Mouse (Mus musculus) midbrain, embryonic 10.5 days (tissue): Measurements from ENCODE around the gene Papss2. TPM values are rescaled to one million over a fixed set of nuclear protein-coding genes. Genes with fewer than 3 reads are reported as not detected.

Experiments
- DNase-seq: peaks from one replicate; pipeline ENCODE4 v3.0.0-alpha.2; 2017; ENCODE audit warnings: low spot score
- H3K27ac ChIP-seq: fragments of 300-500 bp; sonication (generic); replicated peaks from 2 replicates; pipeline ENCODE4 v1.5.1; 2016; ENCODE audit warnings: mild to moderate bottlenecking
- H3K27me3 ChIP-seq: fragments of 300-500 bp; sonication (generic); 2 replicates; pipeline ENCODE4 v1.6.1; 2016; ENCODE audit warnings: low read depth, mild to moderate bottlenecking; ENCODE audit not compliant: poor library complexity, severe bottlenecking
- H3K36me3 ChIP-seq: fragments of 300-500 bp; sonication (generic); 2 replicates; pipeline ENCODE4 v1.6.1; 2016; ENCODE audit warnings: mild to moderate bottlenecking, moderate library complexity
- H3K4me1 ChIP-seq: fragments of 300-500 bp; sonication (generic); 2 replicates; pipeline ENCODE4 v1.6.1; 2016
- H3K4me3 ChIP-seq: fragments of 300-500 bp; sonication (generic); 2 replicates; pipeline ENCODE4 v1.5.1; 2016; ENCODE audit warnings: mild to moderate bottlenecking, moderate library complexity
- H3K9me3 ChIP-seq: fragments of 300-500 bp; sonication (generic); replicated peaks from 2 replicates; pipeline ENCODE4 v1.6.1; 2016; ENCODE audit warnings: mild to moderate bottlenecking
- WGBS: fragments of 180-500 bp; shearing (Covaris S2); methylation state at CpG from one replicate; pipeline ENCODE4 v1.1.7; 2016; 5-methylcytosine and 5-hydroxymethylcytosine counted together
- polyA plus RNA-seq: library from polyadenylated mRNA; unstranded; fragments of >200 nt; fragmentation: Nextera tagmentation; extraction: Ambion mirVana; gene quantifications from 2 replicates; pipeline ENCODE4 v1.2.1, GENCODE M21; 2016

The Papss2 gene
- polyA plus RNA-seq, 1 experiment from 2014 or later, result 0.68 TPM

DNA sequence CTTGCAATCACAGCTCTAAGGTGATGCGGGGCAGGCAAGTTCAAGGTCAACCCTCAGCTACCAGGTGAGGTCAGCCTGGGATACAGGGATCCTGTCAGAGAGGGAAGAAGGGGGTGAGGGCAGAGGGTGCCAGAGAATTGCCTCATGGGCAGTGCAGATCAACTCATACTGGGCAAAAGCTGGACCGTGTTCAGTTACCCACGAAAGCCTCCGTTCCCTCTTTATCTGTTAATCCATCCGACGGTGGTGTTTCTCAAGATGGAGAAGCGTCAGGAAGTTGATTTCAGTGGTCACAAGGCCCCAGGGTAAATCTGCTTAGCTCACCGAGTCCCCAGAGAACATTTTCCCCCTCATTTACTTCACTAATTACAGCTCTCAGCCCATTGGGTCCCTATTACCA lies 8.5 kb downstream of the Papss2 start:
- 59% methylated on average over 8 of the region's 8 CpGs for WGBS
- Histone ChIP-seq H3K4me1 (peaks cover 9% of the 10 kb centered on the region), H3K36me3 (no peaks in the 10 kb centered on the region), H3K9me3 (no peaks in the 10 kb centered on the region), H3K27ac (no peak overlapping the region), H3K4me3 (no peak overlapping the region), H3K27me3 (no peaks in the 10 kb centered on the region)
- DNase-seq, result no peak

DNA sequence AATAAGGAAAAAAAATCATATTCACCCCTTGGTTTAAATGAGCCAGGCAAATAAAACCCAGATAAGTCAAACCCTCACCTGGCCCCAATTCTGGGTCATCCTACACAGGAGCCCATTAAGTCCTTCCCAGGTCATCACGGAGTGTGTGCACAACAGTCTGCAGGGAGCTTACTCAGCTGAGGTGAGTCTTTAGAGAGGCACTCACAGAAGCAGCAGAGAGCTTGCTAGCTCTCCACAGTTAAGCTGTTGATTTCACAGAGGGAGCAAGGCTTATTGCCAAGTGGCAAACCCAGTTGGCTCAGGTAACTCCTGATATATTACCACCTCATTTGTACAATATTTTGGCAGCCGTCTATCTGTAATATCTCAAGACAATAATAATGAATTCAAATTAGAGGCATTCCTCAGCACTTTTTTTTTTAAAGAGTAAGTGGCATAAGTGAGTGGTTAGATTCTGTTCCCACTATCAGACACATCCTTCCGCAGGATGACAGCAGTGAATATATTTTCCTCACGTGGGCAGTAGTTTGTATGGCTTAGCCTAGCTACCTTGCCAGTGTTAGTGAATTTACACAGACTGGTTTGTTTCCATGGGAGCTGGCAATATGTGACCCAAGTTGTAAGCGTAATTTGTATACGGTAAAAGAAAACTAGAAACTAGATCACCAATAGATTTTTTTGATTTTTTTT lies 9.1 kb downstream of the Papss2 start:
- 90% methylated on average over 6 of the region's 6 CpGs for WGBS
- H3K36me3 ChIP-seq, result no peaks in the 10 kb centered on the region
- H3K27me3 ChIP-seq, result no peaks in the 10 kb centered on the region
- no peaks in the 10 kb centered on the region for H3K9me3 ChIP-seq
- no peak for DNase-seq
- peaks cover 9% of the 10 kb centered on the region for H3K4me1 ChIP-seq
- H3K27ac ChIP-seq, result no peak overlapping the region
- H3K4me3 ChIP-seq, result no peak overlapping the region

DNA sequence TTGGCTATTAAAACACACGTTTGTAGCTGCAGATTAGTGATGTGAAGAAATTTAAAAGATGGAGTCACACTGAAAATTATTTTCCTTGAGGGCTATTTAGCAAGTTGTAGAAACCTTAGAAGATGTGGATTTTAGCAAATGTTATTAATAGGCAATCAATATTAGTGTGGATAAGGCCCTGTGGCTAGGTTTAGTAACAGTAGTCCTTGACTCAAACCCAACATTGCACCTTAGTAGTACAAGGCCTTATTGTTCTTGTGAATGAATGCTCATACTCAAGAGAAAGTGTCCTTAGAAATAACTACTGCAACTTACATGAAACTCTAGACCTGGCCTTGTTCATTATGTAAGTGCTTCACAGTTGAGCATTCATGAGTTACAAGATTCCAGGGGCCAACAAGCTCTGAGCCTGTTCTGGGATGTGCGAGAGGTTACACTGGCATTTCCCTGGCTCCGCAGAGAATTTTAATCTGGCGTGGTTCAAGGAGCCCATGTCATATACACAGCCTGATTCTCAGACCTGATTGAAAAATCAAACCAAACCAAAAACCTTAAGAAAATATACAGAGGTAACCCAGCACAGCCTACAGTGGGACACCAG lies 10.7 kb downstream of the Papss2 start:
- no peak overlapping the region for H3K27ac ChIP-seq
- H3K4me3 ChIP-seq, result no peak overlapping the region
- no peaks in the 10 kb centered on the region for H3K9me3 ChIP-seq
- H3K4me1 ChIP-seq, result peaks cover 6% of the 10 kb centered on the region
- no peaks in the 10 kb centered on the region for H3K27me3 ChIP-seq
- no peaks in the 10 kb centered on the region for H3K36me3 ChIP-seq
- no peak for DNase-seq
- 76% methylated on average over 4 of the region's 4 CpGs for WGBS

DNA sequence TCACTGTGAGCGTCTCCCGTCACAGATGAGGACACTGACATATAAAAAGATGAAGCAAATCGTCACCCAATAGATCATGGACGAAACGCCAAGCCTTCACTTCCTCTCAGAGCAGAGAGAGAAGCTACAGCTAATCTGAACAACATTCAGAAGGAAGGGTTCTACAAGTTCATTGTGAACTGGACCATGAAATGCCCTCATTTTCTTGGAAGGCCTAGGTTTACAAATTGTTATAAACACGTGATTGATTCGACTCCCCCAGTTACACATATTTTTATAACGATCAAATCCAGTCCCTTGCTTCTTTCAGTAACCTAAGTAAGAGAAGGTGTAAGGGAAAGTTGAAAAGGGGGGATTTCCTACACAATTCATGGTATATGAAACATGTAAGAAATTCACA lies 11.4 kb downstream of the Papss2 start:
- 93% methylated on average over 8 of the region's 8 CpGs for WGBS
- Histone ChIP-seq H3K27ac (no peak overlapping the region), H3K9me3 (no peaks in the 10 kb centered on the region), H3K4me3 (no peak overlapping the region), H3K27me3 (no peaks in the 10 kb centered on the region), H3K4me1 (0 out of 2 replicates have a peak, but pooled peaks cover 3% of the 10 kb centered on the region), H3K36me3 (no peaks in the 10 kb centered on the region)
- no peak for DNase-seq

DNA sequence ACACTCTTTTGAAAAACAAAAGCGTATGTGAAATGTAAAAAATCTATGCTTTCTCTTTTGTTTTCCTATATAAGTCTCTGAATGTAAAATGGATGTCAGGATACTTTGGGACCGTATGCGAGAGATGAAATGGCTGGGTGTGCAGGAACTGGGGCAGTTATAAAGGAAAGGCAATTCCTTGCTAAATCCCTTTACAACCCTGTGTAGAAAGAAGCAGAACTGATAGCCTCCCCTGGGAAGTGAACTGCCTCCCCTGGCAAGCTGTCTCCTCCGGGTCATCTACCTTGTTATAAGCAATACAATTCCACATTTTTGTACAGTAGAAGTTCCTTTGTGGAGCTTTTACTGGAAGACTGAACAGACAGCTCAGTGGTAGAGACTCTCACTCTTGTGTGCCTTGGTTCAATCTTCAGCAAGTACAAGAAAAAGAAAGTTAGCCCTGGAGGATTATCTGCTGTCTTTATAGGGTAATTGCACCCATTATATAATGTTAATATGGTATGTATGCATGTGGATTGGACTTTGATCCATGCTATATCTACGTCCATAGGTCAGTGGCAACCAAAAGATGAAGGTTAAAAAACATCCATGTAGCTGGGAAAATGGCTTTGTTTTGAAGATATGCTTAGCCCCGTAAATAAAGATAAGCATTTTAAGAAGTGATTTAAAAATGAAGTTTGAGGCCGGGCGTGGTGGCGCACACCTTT lies 15.9 kb downstream of the Papss2 start:
- H3K4me3 ChIP-seq, result no peak overlapping the region
- no peak for DNase-seq
- no peaks in the 10 kb centered on the region for H3K4me1 ChIP-seq
- 94% methylated on average over 9 of the region's 9 CpGs for WGBS
- H3K36me3 ChIP-seq, result no peaks in the 10 kb centered on the region
- H3K27me3 ChIP-seq, result no peaks in the 10 kb centered on the region
- H3K27ac ChIP-seq, result no peak overlapping the region
- H3K9me3 ChIP-seq, result no peaks in the 10 kb centered on the region

DNA sequence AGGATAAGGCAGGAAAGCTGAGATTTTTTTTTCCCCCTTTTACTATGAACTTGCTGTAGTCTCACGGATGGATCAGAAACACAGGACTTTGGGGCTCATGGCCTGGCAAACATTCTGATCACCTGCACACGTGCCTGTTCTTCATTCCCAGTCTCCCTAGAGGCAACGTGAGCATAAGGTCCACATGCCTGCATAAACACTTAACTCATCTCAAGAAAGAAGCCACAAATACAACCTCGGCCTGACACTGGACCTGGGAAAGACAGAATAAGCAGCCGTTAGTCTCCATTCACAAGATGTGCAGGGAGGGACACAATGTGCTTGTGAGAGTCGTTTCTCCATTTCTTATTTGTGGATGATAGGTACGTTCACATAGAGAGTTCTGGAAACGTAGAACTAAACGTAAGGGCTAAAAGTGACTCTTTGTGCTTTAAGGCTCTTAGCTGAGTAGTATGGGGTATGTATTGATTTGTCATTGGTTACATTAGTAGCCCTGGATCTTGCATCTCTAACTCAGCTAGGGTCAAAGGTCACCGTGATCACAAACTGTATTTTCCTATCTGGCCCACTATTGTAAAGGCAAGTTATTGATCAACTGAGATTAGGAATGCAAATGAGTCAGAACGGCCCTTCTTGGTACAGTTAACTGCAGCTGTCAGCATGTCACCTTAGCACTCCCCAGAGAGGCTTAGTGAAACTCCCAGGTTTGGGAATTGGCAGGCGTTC lies 18.6 kb downstream of the Papss2 start:
- WGBS, result 86% methylated on average over 12 of the region's 12 CpGs
- H3K27ac ChIP-seq, result no peak overlapping the region
- no peaks in the 10 kb centered on the region for H3K36me3 ChIP-seq
- no peak for DNase-seq
- H3K27me3 ChIP-seq, result no peaks in the 10 kb centered on the region
- no peak overlapping the region for H3K4me3 ChIP-seq
- no peaks in the 10 kb centered on the region for H3K9me3 ChIP-seq
- H3K4me1 ChIP-seq, result no peaks in the 10 kb centered on the region

DNA sequence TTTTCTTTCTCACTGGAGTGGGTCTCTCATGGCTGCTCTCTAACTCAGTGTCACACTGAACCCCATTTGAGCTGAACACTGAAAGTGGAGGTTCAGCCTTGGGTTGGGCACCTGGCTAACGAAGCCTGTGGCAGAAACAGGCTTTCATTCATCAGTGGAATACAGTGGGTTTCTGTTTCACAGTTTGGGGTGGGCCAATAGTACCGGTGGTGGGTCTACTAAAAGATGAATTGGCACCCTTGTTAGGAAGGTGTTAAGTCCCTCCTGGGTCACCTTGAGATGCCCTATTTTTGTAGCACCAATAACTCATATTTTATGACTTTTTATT lies 19.1 kb downstream of the Papss2 start:
- DNase-seq, result no peak
- H3K9me3 ChIP-seq, result no peaks in the 10 kb centered on the region
- no peak overlapping the region for H3K4me3 ChIP-seq
- H3K27me3 ChIP-seq, result no peaks in the 10 kb centered on the region
- no peaks in the 10 kb centered on the region for H3K36me3 ChIP-seq
- no peak overlapping the region for H3K27ac ChIP-seq
- 87% methylated on average over 2 of the region's 2 CpGs for WGBS
- no peaks in the 10 kb centered on the region for H3K4me1 ChIP-seq

DNA sequence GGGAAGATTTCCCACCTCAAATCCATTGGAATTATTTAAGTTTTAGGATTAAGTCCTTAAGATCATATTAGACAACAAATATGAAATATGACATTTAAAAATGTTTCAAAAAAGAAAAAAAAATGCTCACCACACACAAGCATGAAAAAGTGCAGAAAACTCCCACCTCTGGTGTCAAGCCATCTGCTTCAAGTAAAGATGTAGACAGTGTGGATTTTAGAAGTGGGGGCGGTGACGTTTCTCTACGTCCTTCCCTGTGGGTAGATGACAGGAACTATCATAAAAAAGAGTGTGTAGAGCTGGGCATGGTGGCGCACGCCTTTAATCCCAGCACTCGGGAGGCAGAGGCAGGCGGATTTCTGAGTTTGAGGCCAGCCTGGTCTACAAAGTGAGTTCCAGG lies 21.1 kb downstream of the Papss2 start:
- H3K27me3 ChIP-seq, result no peaks in the 10 kb centered on the region
- no peaks in the 10 kb centered on the region for H3K36me3 ChIP-seq
- H3K27ac ChIP-seq, result no peak overlapping the region
- WGBS, result 96% methylated on average over 7 of the region's 7 CpGs
- H3K4me3 ChIP-seq, result no peak overlapping the region
- no peaks in the 10 kb centered on the region for H3K9me3 ChIP-seq
- H3K4me1 ChIP-seq, result no peaks in the 10 kb centered on the region
- no peak for DNase-seq

DNA sequence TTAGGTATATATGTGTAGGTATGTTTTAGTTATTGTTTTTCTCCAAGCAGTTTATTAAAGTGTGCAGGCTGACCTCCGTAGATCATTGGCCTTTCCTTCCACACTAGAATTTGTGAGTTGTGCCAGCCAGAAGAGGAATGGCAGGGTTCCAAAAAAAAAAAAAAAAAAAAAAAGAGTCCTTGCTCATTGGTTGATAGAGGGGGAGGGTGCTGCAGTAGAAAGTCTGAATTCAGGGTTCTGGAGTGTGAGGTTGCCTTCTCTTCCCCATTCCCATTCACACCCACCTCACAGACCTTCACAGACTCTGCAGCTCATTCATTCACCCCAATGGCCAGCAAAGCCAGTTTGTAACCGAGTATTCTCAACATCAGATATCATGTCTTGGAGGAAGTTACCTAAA lies 24.1 kb downstream of the Papss2 start:
- Histone ChIP-seq H3K27ac (no peak overlapping the region), H3K4me3 (no peak overlapping the region), H3K9me3 (no peaks in the 10 kb centered on the region), H3K27me3 (no peaks in the 10 kb centered on the region), H3K4me1 (no peaks in the 10 kb centered on the region), H3K36me3 (no peaks in the 10 kb centered on the region)
- no peak for DNase-seq
- 89% methylated on average over 2 of the region's 2 CpGs for WGBS

DNA sequence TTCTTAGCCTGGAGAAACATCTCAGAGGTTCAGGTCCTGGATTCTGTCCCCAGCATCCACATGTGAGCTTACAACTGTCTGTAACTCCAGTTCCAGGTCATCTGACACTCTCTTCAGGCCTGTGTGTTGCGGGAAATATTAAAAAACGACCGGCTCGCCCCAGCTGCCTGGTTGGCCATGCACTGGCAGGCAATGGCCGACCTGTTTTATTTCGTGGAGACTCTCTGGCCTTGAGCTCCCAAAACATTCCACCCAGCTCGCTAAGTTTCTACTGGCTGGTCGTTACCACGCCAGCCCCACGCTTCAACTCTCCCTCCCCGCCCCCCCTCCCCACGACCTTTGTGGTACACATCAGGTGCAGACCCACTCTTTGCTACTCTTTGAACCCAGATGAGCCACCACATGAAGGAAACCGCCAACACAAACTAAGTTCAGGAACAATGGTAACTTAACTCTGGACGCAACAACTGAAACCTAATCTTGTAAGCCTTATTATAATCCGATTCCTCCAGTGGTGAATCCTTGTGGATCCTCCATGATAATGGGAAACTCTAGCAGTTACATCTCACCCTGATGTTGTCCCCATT lies 25.4 kb downstream of the Papss2 start:
- Histone ChIP-seq H3K4me3 (no peak overlapping the region), H3K36me3 (no peaks in the 10 kb centered on the region), H3K4me1 (no peaks in the 10 kb centered on the region), H3K27ac (no peak overlapping the region), H3K9me3 (no peaks in the 10 kb centered on the region), H3K27me3 (no peaks in the 10 kb centered on the region)
- WGBS, result 90% methylated on average over 15 of the region's 15 CpGs
- DNase-seq, result no peak

DNA sequence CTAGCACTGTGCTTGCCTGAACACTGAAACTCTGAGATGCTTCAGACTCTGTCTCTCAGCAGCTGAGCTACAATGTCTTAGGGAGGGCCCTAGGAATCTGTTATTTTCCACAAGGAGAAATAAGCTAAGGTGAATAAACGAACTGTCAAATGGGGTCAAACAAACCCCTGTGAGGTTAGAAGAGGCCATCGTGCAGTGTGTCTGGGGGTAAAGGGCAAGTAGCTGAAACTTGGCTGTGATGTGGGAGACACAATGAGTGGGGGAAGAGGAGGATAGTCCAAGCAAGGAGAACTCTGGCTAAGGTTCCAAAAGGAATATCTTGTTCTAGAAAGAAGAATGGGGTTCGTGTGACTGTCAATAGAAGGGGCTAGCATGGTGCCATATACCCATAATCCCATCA lies 26.6 kb downstream of the Papss2 start:
- no peaks in the 10 kb centered on the region for H3K36me3 ChIP-seq
- no peak overlapping the region for H3K27ac ChIP-seq
- 83% methylated on average over 3 of the region's 3 CpGs for WGBS
- H3K9me3 ChIP-seq, result no peaks in the 10 kb centered on the region
- H3K4me3 ChIP-seq, result no peak overlapping the region
- H3K27me3 ChIP-seq, result no peaks in the 10 kb centered on the region
- 0 out of 2 replicates have a peak, but pooled peaks cover 4% of the 10 kb centered on the region for H3K4me1 ChIP-seq
- DNase-seq, result no peak

DNA sequence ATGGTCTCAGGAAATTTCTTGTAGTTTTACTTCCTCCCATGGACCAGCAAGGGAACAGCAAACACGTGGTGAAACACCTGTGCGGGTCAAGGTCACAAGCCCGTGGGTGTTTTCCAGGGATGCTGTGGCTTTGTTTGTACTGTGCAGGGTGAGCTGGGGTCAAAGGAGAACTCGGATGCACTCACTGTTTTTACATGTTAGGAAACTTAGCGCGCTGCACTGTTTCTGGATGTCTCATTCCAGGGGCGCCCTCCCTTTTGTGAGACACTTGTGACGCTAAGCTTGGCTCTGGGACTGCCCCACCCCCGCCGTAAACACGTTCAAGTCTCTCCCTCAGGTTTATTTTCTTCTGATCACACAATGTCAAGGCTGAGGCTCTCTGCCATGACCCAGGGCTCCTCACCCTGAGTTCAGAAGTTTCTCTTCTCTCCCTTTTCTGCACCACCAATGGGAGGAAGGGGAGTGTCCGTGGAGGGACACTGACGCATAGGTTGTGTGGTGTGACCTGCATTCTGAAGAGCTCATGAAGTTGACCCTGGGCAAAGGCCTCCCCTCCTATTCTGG lies 31.3 kb downstream of the Papss2 start:
- 73% methylated on average over 13 of the region's 13 CpGs for WGBS
- no peaks in the 10 kb centered on the region for H3K27me3 ChIP-seq
- H3K36me3 ChIP-seq, result no peaks in the 10 kb centered on the region
- H3K4me3 ChIP-seq, result no peak overlapping the region
- no peaks in the 10 kb centered on the region for H3K9me3 ChIP-seq
- 0 out of 2 replicates have a peak, but pooled peaks cover 4% of the 10 kb centered on the region for H3K4me1 ChIP-seq
- DNase-seq, result no peak
- H3K27ac ChIP-seq, result no peak overlapping the region
